Mouse (Mus musculus) v-Abl transformed pro-B cells (cell line): Measurements from ENCODE around the gene Hck.

Source experiments
- in situ Hi-C, 2 experiments: fragments of 400-800 bp; cut with MboI; formaldehyde crosslinking; loops; one replicate each; pipeline ENCODE4 v1.15.1; 2025; ENCODE audit not compliant: unreplicated experiment in 2 of 2

The Hck gene

DNA sequence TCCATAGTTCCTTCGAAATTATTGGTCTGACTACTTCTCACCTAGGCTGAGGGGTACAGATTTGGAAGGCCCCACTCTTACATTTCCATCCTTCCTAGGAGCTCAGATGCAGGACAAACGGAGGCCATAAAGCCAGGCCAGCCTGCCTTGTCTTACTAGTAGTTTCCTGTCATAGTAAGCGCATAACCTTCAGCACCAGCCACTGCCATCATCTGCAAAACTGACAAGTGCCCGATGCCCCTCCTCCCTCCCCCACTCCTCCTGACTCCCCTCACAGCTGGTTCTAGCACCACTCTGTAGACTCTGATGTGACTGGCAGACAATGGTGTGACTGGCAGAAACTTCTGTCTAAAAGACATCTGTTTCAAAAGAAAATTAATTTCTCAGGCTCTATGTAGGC is 22.1 kb upstream of the Hck start:
- in situ Hi-C loops = loop anchor here (10.0 kb wide), 2 partner anchors 59 to 329 kb away; no protein-coding TSS in a partner anchor

DNA sequence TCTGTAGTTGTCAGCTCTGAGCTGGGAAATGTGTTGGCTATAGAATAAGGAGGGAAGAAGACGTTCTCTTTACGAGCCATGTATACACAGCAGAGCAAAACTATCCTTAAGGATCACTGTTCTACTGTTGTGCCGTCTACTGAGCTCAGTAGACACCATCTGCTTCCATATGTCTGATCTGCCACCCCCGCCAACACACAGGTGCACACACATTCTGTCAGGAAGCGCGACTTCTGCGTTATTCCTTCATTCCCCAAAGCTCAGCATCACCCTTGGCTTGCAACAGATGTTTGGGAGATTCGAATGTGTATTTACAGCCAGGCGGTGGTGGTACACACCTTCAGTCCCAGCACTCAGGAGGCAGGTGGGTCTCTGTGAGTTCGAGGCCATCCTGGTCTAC is 21.2 kb upstream of the Hck start:
- in situ Hi-C loops = loop anchor here (10.0 kb wide), 2 partner anchors 58 to 328 kb away; no protein-coding TSS in a partner anchor

DNA sequence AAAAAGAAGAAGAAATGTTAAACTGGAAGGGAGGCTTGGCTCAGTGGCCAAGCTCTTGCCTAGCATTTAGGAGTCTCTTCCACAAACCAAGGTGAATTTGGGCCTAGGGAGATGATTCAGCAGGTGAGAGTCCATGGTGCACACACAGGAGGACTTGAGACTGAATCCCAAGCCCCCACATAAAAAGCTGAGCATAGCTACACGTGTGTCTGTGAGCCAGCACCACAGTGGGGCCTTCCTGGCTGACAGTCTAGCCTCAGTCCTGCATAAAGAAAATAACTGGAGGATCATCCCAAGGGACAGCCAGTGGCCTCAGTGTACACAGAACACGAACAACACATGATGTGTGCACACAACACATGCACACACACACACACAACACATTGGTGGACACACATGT is 19.0 kb upstream of the Hck start:
- in situ Hi-C loops = loop anchor here (10.0 kb wide), 2 partner anchors 55 to 325 kb away; no protein-coding TSS in a partner anchor

DNA sequence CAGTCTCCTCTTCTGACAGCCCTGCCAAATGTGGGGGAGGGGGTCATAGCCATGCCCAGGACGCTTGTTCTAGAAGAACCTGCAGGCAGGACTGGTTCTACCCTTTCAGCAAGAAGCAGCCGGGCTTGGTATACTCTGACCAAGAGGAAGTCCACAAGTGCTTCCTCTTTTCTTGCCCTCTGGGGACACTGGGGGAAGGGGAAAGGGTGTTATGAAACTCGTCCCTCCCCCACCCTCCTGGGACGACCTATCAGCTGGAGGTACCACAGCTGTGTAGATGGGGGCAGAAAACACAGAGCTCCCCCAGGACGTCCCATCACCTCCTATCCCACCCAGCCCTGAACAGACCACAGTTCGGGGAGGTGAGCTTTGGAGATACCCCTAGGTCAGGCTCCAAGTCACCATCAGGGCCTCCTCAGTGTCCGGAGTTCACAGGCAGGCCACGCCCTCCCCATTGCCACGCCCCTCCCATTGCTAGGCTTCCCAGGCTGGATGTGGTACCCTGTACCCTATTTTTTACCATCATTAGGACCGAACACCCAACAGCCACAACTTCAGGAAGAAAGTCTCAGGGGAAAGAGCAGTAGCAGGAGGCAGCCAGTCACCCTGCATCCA is 17.6 kb upstream of the Hck start:
- in situ Hi-C loops = no loop called here

DNA sequence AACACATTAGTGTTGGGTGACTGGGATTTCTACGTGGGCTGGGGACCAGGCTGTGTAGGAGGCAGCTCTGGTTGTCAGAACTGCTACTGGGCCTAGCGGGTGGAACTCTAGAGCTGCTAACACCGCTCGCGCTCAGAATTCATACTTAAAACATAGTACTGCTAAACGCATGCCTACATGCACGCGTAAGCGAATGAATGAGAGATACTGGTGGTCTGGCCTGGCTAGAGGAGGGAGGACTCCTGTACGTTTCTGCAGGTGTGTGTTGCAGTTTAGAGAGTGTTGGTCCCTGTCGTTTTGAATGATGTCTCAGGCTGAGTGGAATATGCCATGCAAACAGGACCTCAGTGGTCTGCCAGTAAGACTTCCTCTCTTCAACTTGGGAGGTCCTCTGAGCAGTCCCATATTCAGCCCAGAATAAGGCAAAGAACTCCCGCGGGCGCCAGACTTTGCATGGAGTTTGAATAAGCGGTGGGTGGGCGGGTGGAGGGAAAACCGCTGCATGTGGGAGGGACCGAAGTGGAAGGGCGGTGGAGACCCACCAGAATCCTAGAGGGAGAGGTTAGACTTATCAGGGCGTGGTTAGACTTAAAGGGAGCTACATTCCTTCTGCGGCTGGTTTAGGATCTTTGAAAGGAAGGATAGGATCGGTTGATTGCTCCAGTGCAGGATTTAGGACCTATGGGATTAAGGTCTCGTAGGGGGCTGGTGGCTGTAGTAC is 1.1 kb upstream of the Hck start:
- in situ Hi-C loops = no loop called here

DNA sequence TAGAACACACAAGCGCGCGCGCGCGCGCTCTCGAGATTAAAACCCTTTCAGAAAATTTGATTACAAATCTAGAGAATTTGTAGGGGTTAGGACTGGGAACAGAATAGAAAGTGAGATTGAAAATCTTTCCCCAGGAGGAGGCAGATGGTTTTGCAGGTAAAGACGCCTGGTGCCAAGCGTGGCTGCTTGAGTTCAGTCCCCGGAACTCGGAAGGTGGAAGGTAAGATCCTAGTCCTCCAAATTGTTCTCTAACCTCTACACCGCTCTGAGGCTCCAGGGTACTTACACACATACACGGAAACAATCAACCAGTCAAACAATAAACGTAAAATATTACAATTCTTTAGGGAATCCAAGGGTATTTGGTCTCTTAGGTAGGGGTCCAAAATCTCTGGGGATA is 466 bp upstream of the Hck start:
- in situ Hi-C loops = no loop called here

DNA sequence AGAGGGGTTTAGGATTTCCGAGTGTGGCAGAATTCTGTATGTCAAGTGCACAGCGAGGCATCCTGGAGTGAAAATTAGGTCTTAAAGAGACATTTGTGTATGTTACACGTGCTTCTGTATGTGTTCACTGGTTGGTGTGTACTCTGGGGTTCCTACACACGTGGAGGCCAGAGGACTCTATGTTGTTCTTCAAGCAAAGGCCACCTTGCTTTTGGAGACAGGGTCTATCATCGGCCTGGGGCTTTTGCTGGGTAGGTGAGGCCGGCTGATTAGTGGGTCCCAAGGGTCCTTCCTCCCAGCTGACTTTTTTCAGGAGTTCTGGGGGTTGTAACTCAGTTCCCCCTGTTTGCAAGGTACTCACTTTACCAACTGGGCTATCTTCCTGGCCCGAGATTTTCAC is 1.3 kb downstream of the Hck start:
- in situ Hi-C loops = no loop called here

DNA sequence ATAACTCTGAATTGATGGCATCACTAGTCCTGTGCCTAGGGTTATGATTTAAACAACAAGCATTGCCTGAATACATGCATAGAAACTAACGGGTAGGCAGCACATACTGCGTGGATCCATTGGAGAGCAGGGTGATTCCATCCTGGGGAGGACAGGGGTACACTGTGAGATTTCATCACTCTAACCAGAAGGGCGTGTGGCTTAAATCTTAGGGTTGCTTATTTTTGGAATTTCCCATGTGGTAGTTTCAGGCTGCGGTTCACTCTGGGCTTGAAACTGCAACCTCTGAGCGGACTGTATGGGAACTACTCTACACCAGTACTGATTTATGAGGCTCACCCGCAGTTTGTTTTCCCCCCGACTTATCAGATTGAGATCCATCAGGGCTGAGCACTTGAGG is 3.0 kb downstream of the Hck start:
- in situ Hi-C loops = no loop called here

DNA sequence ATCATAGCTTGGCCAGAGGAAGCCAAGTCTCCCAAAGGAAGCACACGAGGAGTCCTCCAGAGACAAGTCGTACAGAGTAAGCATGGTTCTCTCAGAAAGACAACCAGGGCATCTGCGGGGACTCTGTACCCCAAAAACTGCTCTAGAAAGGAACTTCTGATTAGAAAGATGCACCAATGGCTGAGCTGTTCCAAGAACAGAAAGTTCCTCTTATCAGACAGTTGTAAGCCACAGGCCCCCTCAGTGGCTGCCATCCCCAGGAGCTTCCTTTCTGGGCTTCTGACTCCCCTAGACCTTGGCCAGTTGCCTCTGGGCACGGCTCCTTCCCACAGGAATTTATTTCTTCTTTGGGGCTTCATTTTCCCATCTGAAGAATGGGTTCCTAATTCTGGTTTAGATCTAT is 7.4 kb downstream of the Hck start:
- in situ Hi-C loops = no loop called here

DNA sequence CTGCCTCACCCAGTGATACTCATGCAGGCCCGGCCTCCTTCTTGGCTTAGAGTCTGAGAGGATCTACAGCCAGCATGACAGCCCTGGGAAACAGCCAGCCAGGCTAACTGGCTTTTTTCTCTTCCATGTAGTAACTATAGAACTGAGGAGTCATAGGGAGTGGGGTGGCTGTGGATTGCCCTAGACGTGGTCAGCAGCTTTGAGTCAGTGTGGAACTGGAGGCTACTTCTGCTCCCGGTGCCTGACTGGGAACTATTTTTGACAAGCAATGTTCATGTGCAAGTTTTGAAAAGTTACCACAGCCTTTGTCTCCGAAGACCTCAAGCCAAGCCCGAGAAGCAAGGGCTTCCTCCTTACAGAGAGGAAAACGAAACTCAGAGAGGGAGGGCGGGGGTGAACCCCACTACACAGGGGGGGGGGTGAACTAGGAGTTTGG is 8.8 kb downstream of the Hck start:
- in situ Hi-C loops = no loop called here

DNA sequence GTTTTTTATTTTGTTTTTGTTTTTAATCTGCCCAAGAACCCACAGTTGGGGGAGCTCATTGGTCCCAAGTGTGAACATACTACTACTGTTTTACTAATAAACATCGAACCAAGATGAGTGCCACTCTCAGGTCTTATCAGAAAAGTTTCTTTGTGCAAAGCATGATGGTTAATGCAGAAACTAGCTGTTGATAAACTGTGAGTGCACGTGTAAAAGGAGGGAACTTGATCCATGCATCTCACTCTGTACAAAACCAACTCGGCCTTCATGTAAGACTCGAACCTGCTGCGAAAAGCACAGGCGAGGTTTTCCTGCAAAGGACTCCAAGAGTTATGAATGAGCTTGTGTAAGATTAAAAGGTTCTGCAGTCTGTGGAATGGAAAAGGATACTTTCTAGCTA is 11.2 kb downstream of the Hck start:
- in situ Hi-C loops = no loop called here

DNA sequence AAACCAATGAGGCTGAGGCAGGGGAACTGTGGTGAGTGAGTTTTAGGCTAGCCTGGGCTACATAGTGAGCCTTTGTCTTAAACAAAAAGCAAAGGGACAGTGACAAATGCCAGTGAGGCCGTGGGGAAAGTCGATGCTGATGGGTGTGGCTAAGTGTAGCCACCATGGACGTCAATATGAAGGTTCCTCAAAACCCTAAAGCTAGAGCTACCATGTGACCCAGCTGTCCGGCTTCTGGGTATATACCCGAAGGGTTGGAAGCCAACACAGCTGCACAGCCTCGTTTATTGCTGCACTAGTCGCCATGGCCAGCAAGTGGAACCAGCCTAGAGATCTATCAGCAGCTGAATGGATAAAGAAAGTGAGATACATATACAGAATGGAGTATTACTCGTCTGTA is 11.9 kb downstream of the Hck start:
- in situ Hi-C loops = no loop called here

DNA sequence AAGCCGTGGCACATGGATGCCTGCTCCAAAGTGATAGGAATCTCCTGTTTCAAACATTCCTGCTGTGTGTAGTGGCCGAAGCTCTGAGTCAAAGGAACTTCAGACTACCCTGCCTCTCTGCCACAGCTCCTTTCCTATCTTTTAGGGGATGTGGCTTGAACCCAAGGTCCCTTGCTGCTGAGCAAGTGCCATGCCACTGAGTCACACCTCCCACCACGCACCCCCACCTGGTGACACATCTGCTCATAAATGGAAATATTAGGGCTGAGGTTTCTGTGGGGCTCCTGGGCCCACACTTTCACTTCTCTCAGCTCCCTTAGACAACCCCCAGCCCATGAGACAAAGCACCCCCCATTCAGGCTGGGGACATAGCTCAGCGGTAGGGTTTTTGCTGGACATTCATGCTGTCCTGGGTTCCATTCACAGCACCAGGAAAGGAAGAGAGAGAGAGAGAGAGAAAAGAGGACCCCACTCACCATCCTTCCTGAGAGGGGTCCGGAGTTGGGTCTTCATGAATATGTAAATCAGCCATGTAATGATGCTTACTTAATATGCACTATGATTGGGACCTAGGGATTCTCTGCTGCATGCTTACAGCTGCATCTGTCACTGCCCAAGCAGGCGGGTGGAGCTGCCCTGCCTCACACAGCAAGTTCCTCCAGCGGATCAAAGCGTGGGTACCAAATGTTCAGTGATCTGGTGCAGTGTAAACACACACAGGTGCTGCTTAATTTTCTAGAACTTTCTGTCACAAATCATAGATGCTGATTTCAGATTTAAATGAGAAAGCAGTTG is 13.8 kb downstream of the Hck start:
- in situ Hi-C loops = no loop called here

DNA sequence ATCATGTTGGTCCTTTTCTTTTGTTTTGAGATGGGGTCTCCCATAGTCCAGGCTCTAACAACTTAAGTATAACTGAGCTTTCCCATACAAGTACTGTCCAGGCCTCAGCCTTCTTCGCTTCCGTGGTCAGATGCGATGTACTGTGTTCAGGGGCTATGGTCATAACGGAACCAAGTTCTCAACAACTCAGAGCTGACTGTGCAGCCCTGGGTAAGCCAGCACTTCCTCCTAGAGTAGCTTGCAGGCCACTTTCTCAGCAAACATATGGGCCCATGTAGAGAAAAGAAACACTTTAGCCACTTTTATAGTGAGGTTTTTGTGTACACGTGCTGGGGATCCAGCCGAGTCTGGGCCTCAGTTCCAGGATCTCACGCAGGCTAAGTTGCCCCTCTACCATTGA is 14.4 kb downstream of the Hck start:
- in situ Hi-C loops = no loop called here

DNA sequence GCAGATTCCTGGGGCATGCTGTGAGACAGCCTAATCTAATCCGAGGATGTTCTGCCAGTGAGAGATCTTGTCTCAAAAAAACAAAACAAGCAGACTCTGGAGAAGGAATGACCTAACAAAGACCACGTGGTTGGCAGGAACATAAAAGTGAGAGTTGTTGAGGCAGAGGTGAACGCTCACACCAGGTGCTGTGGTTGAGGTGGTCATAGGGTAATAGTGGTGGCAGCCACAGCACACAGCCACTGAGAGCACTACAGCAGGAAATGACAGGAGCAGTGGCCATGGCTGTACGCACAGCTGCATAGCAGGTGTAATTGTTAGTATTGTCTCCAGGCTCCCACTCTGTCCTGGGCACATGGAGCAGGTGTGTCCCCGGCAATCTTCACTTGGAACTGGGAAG is 17.6 kb downstream of the Hck start:
- in situ Hi-C loops = no loop called here

DNA sequence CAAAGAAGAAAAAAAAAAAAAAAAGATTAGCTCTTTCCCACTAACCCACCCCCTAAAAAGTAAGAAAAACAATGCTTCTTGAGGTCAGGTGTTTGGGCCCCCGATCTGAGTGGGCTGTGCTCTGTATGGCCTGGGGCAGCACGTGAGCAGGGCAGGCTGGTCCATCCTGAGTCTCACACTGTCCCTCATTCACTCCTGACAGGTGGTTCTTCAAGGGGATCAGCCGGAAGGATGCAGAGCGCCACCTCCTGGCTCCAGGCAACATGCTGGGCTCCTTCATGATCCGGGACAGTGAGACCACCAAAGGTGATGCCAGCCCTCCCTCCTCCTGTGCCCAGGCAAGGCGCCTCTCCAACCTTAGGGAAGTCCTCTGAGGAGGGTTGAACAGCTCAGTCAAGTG is 22.8 kb downstream of the Hck start:
- in situ Hi-C loops = no loop called here

DNA sequence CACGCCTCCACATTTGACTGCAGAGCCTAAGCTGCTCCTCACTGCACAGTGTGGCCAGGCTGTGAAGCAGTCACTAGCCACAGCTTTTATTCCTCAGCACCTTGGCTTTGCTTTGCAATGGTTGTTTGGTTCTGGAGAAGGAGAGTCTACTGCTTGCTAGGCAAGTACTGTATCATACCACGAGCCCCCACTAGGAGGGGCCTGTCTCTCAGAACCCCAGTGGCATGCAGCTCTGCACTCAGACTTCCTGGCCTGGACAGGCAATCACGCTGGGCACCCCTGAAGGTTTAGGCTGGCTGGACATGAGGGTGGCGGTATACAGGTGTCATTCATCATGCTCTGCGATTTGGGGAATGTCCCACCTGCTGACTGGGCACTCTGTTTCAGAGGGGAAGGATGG is 26.0 kb downstream of the Hck start:
- in situ Hi-C loops = no loop called here

DNA sequence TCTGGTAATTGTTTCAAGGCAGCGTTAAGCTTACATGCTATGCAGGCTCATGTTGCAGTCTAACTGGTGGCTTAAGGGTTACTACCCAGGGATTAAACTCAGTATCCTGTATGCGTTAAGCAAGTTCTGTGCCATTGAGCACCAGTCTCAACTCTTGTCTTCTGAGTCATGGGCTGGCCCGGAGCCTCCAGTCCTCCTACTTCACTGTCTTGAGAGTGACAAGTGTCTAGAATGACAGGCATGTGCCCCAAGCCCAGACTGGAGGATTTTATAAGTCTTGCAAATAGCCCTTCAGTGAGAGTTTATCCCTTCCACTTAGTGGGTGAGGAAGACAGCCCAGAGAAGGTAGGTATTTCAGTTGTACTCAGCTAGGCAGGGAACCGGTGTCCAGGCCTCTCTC is 27.9 kb downstream of the Hck start:
- in situ Hi-C loops = no loop called here

DNA sequence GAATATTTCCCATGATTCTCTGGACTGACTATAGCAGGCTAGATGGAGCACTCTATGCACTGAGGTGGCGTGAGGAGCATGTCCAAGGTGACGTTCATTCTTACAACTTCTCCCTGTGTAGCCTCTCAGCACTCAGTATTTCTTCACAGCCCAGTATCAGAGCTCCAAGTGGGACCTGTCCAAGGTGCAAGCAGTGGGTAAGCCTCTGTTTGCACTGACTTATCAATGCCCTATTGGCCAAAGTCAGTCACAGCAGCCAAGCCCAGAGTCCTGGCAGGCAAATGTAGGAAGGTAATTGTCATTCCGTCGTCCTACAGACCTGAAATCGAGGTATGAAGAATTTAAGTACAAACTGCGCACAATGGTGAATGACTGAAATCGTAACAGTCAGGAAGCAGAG is 30.9 kb downstream of the Hck start:
- in situ Hi-C loops = no loop called here

DNA sequence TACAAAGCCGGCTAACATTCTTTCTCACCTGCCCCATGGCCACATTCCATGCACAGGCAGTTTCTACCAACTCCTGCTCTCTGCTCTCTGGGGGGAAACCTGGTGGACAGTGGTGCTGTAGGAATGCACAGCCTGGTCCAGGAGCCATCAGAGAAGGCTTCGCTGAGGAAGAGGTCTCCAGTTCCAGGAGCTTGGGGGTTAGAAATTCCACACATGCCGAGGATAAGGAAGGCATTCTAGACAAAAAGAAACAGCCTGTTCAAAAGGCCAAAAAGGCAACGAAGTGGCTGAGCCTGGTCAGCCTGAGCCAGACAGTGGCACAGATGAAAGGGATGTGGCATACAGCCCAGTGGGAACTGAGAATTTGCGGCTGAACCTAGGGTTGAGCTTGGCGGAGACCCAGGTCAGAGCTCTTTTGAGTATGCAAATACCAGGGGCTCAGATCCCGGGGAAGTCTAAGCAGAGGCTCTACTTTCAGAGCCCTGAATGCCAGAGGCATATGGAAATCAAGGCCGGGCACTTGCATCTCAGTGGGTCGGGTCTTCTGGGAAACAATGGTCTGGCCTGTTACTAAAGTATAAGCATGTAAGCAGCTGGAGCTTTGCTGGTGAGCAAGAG is 31.8 kb downstream of the Hck start:
- in situ Hi-C loops = loop anchor here (5.0 to 10.0 kb wide), 3 partner anchors 55 to 223 kb away; no protein-coding TSS in a partner anchor

DNA sequence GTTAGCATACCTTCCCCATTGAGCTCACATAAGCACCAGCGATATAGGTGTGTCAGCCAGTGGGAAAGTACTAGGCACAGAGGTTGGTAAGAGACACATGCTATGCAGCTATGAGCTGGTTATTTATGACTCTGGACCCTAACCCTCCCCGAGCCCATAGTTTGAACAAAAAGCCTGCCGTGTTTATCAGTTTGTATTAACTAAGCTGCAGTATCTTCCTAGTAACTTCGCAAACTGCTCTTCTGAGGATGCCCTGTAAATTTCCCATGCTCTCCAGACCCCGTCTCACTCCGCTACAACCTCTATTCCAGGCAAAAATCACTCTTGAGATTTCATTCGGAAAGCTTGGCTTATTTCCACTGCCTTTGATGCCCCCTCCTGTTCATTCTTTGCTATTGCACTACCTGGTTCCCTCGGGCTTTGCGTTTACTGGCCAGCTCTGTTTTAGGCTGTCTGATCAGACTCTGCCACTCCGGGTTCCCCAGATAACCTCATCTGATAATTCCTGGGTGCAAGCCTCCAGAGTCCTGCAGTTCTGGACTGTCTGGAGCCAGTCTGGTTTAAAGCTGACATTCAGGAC is 34.4 kb downstream of the Hck start:
- in situ Hi-C loops = loop anchor here (5.0 to 10.0 kb wide), 3 partner anchors 58 to 225 kb away; no protein-coding TSS in a partner anchor
